Mouse (Mus musculus) kidney, postnatal 4 days (tissue): ENCODE data around the gene Afg1l.
A peak's percentile ranks its signal among the peaks of the same experiment; 100 is the strongest.

Experiments used
- DNase-seq, 2 experiments: peaks; one replicate each; pipeline ENCODE4 v3.0.0; 2021; ENCODE audit warnings: mixed read lengths in 2 of 2

Afg1l gene

GRCm38 (mm10) chr10:42355980-42356379, 122.4 kb downstream of the Afg1l start:
- DNase-seq: peak in 1 of 2 experiments; percentile 18

GRCm38 (mm10) chr10:42347986-42348385, 130.4 kb downstream of the Afg1l start:
- no peak for DNase-seq

- no peak for DNase-seq
Measured at GRCm38 (mm10) chr10:42347127-42347526, 131.2 kb downstream of the Afg1l start.

- DNase-seq: no peak
Measured at GRCm38 (mm10) chr10:42346179-42346877, 132.0 kb downstream of the Afg1l start.

- DNase-seq: no peak
Measured at GRCm38 (mm10) chr10:42342714-42343113, 135.7 kb downstream of the Afg1l start.

GRCm38 (mm10) chr10:42341815-42342457, 136.4 kb downstream of the Afg1l start:
- DNase-seq: no peak

- DNase-seq: no peak
Measured at GRCm38 (mm10) chr10:42340426-42340793, 138.0 kb downstream of the Afg1l start.

GRCm38 (mm10) chr10:42339773-42340425, 138.5 kb downstream of the Afg1l start:
- no peak for DNase-seq

GRCm38 (mm10) chr10:42338456-42338855, 139.9 kb downstream of the Afg1l start:
- DNase-seq: no peak

GRCm38 (mm10) chr10:42327576-42327975, 150.8 kb downstream of the Afg1l start:
- DNase-seq: peak; percentile 61 to 69

- no peak for DNase-seq
Measured at GRCm38 (mm10) chr10:42325305-42325704, 153.1 kb downstream of the Afg1l start.

GRCm38 (mm10) chr10:42323978-42324377, 154.4 kb downstream of the Afg1l start:
- no peak for DNase-seq

- no peak for DNase-seq
Measured at GRCm38 (mm10) chr10:42313222-42313786, 165.1 kb downstream of the Afg1l start.

- no peak for DNase-seq
Measured at GRCm38 (mm10) chr10:42312557-42312956, 165.8 kb downstream of the Afg1l start.

- no peak for DNase-seq
Measured at GRCm38 (mm10) chr10:42308687-42308987, 169.7 kb downstream of the Afg1l start.

- peak; percentile 88 to 89 for DNase-seq
Measured at GRCm38 (mm10) chr10:42307980-42308686, 170.2 kb downstream of the Afg1l start.

GRCm38 (mm10) chr10:42306422-42306821, 171.9 kb downstream of the Afg1l start:
- DNase-seq: no peak

- DNase-seq: no peak
Measured at GRCm38 (mm10) chr10:42300805-42301204, 177.6 kb downstream of the Afg1l start.

- no peak for DNase-seq
Measured at GRCm38 (mm10) chr10:42299967-42300366, 178.4 kb downstream of the Afg1l start.

- no peak for DNase-seq
Measured at GRCm38 (mm10) chr10:42299426-42299825, 178.9 kb downstream of the Afg1l start.

- DNase-seq: no peak
Measured at GRCm38 (mm10) chr10:42297954-42298353, 180.4 kb downstream of the Afg1l start.

- DNase-seq: no peak
Measured at GRCm38 (mm10) chr10:42297109-42297508, 181.3 kb downstream of the Afg1l start.

GRCm38 (mm10) chr10:42296559-42296958, 181.8 kb downstream of the Afg1l start:
- DNase-seq: no peak
